Mouse (Mus musculus) brain, adult 2 months (tissue): Measurements from ENCODE around the gene Kctd12.

Experiments
- DNase-seq: peaks from one replicate; pipeline ENCODE4 v3.0.0; 2011; ENCODE audit warnings: low read depth, low spot score

The Kctd12 gene

DNA sequence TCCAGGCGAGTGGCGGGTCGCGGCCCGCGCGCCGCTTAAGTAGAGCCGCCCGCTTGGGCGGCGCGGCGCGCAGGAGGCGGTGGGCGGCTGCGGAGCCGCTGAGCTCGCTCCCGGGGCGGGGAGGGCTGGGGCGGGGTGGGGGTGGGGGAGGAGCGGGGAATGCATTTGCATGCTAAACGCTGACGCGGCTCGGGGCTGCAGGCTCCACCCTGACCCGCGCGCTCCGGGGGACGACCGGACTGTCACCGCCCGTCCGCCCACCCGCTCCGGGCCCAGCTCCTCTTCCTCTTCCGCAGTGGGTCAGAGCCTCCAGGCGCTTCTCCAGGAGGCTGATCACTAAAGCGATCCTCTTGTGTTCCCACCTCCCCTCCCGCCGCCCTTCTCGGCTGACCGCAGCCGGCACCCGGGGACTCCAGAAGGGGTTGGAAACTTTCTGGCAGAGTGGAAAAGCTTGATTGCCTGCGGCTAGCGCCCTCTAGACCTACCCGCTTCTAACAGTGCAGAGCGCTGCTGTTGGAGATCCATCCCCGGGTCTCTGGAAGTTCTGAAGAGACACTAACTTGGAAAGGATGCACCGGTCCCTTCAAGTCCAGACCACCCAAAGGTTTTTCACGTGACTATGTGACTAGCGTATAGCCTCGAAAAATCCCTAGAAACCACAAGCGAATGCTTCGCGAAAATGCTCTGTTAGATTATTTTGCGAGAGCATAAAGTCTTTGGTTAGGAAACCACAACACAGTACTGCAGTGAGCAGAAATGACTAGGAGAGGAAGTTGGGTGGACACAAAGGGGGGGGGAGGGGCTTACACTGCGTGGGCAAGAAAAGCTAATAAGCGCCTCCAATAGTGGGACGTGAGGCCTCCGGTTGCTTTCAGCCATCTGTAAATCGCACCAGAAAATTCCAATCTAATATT, at the start of gene Kctd12:
Gene Kctd12, minus strand, starts transcription at position 11 of the 914 bp plus-strand sequence.
- DNase-seq: peak; percentile 93

DNA sequence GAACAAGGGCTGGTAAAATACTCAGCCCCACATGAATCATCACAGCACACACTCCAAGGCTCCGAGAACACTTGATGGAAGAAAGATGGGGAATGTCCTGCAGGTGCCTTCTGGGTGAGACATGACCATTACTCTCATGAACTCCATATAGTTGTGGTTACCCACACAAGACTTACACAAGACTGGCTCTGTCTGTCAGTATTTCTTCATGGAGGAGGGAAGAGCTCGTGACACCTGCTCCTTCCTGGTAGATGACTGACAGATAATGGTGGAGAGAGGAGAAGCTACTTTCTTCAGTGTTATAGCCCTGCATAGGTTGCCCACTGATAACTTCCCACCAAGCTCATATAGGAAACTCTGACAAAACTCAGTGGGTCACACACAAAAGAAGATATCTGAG, 46.8 kb upstream of the Kctd12 start:
- no peak for DNase-seq

DNA sequence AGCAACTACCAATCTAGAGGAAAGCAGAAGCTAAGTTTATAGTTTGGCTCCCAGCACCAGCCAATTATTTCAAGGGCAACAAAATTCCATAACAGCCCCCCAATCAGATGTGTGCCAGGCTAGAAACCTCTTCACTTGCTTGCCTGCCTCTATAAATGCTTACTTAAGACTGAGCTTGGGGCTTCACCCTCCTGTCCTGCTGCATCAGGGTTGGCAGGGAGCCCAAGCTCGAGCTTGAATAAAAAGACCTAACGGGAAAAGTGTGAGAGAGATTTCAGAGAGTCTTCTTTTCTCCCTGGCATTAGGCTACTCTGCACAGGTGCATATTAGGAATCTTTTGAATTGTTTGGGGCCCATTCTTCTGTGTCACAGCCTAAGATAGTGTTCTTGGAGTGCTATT, 37.6 kb upstream of the Kctd12 start:
- no peak for DNase-seq

DNA sequence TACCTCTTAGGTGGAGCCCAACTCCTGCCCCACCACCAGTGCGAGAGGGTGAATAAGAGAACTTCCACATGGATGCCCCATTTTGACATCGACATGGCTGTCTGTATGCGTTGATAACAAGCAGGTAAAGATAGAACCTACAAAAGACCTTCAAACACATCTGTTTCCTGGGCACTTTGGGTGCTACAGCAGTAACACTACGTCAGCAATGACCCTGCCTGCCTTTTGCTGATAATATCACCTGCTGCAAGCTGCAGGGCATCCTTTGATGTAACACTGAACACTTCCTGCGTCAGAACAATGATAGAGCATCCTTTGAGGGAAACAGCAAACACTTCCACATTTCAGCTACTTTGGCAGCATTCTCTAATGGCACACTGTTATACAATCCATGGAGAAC, 34.6 kb upstream of the Kctd12 start:
- DNase-seq: no peak

DNA sequence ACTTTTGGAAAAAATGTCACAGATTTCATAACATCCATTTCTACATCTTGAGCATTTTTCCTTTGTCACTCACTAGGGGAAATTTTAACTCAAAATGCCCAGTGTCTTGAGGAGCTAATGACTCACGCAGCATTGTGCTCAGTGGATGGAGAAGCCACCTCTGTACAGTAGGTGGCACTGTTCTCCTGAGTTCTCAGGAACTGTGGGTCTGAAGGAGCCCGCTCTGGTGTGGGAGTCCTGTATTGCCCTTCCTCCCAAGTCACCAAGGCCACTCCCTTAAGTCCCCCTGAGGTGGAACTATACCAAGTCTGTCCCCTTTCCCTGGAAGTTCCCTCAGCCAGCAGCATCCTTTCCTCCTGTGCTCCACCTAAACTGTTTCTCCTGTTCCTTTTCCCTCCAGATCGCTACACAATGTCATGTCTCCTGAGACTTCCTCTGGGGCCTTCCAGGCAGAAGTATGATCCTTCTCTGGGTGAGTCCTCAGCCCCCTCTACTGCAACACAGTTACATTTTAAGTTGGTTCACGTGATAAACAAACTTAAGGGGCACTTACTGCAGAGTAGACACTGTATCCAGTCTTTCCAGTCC, 30.2 kb upstream of the Kctd12 start:
- peak; percentile 89 for DNase-seq

DNA sequence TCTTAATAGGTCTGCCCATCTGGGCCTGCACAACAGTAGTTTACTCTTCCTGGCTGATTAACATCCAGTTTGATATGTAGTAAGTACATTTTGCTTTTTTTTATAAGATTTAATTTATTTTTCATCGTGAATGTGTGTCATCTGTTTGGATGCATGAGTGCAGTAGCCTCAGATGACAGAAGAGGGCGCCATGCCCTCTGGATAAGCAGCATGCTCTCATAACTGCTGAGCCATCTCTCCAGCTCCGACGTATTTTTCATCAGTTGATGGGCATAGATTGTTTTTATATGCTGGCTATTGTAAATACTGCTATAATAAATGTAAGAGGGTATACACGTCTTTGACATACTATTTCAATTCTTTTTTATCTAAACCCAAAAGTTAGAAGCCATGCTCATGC, 29.3 kb upstream of the Kctd12 start:
- peak; percentile 75 for DNase-seq

DNA sequence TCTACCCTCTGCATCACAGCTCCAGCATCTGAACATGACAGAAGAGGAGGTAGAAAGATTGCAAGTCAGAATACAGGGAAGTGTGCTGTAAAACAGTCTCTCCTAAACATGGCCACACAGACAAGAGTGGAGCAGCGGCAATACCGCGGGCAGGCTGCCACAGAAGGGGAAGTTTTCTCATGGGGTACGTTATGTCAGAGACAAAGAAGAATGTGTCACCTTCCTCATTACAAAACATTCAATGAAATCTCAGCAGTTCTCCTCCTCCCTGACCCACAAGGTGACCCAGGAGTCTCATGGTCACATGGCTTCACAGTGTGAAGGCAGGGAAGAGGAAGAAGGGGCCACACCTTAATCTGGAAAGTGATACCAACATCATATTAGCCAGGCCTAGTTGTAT, 25.3 kb upstream of the Kctd12 start:
- no peak for DNase-seq

DNA sequence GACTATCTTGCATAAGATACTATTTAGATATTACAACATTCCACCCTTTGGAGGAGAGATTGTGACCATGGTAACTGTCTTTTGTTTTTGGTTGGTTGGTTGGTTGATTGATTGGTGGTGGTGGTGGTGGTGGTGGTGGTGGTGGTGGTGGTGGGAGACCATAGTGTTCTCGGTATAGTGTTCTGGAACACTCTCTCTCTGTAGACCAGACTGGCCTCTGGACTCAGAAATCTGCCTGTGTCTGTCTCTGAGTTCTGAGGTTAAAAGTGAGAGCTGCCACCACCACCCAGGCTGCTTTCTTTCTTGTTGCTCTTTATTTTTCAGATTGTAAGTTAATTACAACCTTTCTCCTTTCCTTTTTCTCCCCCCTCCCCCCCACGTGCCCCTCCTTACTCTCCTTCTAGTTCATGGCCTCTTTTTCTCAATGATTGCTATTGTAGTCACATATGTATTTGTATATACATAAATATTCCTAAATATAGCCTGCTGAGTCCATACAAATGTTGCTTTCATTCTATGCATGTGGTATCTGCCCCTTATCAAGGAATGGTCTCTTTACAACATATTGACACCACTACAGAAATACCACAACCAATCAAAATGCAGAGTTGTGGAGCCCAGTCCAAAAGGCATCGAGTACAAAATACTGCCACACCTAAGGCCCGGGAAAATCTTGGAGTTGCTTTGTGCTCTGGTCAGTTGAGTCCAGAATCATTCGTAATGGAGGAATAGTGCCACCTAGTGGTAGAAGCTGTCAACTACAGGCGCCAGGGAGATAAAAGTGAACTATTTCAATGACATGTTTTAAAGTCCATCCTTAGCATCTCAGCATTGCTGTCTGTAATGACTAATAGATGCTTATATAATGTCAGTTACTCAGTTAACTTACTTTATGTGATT, 12.5 kb upstream of the Kctd12 start:
- peak; percentile 81 for DNase-seq

DNA sequence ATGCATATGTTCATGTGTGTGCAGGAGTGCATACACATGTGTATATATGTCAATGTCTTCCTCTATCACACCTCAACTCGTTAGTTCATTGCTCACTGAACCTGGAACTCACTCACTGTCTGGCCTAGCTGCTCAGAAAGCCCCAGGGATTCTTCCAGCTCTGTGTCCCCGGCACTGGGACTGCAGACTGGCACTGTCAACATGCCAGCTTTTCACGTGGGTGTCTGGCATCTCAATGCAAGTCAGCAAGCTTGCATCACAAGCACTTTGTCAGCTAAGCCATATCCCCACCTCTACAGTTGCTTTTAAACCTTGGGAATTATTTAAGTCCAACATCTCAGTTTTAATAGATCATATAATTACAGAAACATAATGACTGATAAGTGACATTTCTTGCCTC, 8.3 kb upstream of the Kctd12 start:
- peak; percentile 33 for DNase-seq

DNA sequence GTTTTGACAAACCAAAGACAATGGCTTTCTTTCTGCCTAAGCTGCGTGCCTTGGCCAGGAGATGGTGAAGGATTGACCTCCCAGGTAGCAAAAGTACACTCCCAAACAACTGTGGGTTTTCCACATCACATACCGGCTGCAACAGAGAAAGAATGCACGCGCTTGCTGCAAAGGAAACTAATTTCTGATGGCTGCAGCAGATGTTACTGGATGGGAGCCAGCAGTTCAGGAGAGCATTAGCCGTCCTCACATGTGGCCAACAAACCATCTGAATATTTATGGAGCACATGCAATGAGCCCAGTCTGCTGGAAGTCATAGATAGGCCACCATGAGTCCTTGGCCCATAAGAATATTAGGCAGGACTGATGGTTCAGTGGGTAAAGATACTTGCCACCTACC, 7.4 kb upstream of the Kctd12 start:
- DNase-seq: no peak

DNA sequence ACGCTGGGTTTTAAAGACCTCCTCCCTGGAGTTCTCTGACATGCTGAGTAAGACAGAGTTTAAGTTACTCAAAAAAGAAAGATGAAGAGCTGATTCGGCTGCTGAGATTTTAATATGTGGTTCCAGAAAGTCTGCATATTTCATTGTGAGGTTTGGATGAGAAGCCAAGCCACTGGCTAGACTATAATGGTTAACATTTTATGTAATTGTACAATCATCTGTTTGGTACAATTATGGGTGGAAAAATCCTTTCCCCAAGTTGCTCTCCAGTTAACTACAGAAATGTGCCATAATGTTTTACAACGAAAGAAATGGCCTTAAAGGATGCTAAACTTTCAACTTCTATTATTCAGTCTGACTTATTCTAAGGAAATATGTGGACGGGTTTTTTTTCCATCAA, 6.8 kb upstream of the Kctd12 start:
- DNase-seq: no peak

DNA sequence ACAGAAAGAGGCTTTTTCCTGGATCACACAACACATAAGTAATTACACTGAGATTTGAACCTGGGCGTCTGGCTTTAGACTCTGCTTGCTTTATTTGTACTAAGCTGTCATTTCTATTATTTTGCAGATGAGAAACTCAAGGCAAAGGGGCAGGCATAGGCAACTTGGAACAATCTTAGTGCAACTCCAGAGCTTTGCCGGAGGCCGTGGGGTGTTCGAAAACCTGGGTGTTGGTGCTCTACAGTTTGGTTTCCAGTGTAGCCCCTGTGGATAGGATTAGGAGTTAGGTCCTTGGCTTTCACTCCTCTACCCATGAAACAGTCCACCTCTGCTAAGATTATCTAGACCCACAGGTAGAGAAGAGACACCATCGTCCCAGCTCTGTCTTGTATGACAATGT, 5.2 kb upstream of the Kctd12 start:
- DNase-seq: no peak

DNA sequence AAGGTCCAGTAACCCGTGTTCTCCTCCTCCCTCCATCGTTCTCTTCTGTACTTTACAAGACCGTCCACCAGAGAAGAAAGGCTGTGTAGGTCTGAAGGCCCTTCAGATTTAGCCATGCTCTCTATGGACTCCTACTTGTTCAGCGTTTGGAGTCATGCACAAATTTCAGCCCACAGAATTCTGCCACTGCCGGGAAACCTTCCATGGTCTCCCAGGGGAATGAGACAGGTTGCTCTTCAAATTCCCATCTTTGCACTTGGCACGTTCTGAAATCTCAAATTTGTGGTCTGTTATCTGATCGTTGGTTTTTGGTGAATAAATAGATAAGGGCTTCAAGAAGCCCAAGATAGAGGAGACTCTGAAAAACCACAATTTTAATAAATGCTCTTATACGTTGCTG, 1.2 kb upstream of the Kctd12 start:
- no peak for DNase-seq

DNA sequence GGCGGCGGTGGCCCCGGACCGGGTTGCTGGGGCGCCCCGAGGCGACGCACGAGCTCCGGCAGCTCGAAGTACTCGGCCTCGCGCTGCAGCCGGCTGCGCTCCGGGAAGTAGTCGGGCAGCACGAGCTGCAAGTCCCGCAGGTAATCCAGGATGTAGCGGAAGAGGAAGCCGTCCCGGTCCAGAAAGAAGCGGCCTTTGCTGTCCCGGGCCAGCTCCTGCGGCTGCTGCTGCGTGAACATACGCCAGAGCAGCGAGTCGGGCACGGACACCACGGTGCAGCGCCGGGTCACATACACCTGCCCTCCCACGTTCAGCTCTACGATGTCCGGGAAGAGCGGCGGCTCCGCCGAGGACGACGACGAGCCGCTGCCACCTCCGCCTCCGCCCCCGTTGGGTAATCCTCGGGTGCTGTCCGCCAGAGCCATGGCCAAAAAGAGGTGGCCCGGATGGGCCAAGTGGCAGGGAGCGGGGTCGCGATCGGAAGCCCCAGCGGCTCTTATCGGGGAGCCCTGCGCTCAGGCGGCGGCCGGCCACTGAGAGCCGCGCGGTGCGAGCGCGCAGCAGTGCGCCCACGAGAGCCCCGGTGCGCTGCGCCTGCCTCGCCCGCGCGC, 316 bp downstream of the Kctd12 start:
- DNase-seq: peak; percentile 60

DNA sequence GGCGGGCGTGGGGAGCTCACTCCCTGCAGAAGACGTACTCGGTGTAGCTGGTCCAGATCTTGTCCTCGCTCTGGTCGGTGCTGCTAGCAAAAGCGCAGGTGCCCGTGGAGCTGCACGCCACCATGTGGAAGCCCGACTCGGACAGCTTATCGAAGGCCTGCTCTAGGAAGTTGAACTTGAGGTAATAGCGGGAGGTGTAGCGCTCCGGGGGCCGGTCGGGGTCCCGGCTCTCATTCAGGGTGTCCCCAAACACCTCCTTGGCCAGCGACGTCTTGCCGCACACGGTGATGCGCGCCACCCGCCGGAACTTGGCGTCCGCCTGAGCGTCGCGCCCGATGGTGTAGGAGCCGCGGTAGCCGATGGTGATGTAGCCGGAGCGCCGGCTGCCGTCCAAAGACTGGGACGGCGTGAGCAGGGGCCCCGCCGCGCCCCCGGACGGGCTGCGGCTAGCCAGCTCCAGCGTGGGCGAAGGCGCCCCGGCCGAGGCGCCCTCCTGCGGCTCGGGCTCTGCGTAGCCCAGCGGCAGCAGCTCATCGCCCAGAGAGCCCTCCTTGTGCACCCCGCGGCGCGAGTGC, 909 bp downstream of the Kctd12 start:
- DNase-seq: peak; percentile 86

DNA sequence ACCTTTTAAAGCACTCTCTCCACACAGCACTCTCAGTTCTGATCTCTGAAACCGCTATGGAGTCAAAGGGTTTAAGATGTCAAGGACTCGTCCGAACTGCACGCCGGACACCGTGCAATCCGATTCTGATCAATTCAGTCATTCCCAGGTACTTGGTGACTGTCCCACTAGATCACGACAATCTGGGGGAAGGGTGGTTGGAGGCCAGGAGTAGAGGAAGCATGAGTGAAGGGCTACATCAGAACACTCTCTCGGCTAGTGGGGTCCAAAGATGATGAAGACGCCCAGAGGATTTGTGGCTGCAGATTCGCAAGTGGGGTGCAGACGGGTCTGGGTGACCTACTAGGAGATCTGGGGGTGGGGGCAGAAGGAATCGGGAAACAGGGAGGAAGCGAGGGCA, 1.5 kb downstream of the Kctd12 start:
- DNase-seq: no peak

DNA sequence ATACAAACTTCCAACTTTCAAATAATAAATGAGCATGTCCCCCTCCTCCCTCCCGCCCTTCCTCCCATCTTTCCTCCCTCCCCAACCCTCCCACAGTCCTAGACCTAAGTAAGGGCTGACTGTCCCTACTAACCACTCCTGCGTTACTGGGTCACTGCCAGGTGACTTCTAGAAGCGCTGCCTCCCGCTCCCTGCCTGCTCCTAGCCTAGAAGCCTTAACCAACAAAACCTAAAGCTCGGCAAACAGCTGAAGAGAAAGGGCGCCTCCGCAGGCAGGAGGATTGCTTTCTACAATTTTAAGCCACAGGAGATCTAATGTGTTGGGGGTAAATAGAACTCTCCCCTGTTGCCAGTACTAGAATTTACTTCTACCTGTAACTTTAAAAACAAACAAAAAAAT, 2.0 kb downstream of the Kctd12 start:
- peak; percentile 79 for DNase-seq

DNA sequence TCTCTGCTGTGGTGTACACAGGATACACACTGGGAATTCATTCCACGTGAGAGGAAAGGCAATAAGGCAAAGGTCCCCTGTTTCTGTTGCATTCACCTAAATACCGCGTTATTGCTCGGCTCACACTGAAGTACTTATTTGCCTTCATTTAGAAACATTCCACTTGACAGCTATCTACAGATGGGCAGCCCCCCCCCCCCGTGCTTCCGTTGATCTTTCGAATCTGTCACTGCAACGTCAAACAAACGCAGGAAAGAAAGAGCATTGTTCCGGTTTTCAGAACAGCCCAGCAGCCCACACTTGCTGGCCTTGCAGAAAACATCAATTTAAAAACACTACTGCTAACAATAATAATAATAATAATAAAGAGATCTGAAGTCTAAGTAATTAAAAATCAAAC, 2.6 kb downstream of the Kctd12 start:
- DNase-seq: peak; percentile 43

DNA sequence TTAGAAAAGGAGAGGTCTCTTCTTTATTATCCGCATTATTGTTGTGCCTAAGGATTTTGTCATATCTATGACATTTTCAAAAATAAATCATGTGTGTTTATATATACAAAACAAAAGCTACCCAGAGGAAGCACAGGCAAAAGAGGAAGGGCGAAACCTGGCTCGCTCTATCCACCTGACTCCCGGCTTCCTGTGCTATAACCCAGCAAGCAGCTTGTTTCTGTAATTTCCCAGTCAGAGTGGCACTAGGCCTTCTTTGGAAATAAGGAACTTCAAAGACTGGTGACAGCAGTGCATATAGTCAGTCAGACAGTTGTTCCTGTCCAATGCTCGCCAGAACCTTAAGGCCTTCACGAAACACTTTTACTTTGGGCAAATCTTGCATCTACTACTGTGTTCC, 6.6 kb downstream of the Kctd12 start:
- DNase-seq: peak; percentile 37

DNA sequence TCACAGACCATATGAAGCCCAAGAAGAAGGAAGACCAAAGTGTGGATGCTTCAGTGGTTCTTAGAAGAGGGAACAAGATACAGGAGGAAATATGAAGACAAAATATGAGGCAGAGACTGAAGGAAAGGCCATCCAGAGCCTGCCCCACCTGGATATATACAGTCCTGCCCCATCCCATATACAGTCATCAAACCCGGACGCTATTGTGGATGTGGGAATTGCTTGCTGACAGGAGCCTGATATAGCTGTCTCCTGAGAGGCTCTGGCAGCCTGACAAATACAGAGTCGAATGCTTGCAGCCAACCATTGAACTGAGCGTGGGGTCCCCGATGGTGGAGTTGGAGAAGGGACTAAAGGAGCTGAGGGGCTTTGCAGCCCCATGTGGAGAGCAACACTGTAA, 13.6 kb downstream of the Kctd12 start:
- no peak for DNase-seq

DNA sequence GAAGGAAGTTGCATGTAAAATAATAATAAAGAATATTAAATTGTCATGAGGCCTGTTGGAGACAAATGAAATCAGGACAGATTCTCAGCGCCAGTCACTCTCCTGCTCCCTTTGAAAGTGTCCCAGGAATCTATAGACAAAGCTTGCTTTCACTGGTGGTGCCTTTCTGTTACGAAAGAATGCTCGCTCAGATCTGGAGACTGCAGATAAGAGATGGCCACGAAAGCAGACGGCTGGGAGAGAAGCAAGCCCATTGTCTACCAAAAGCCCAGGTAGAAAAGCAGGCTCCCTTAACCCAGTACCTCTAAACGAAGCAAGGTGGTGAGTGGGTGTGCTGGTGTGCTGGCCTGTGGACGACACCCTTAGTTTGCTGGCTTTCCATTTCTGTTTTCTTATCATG, 16.2 kb downstream of the Kctd12 start:
- peak; percentile 20 for DNase-seq
